ENCODE assay signal across 8 mouse cellular contexts in the genomic region with DNA sequence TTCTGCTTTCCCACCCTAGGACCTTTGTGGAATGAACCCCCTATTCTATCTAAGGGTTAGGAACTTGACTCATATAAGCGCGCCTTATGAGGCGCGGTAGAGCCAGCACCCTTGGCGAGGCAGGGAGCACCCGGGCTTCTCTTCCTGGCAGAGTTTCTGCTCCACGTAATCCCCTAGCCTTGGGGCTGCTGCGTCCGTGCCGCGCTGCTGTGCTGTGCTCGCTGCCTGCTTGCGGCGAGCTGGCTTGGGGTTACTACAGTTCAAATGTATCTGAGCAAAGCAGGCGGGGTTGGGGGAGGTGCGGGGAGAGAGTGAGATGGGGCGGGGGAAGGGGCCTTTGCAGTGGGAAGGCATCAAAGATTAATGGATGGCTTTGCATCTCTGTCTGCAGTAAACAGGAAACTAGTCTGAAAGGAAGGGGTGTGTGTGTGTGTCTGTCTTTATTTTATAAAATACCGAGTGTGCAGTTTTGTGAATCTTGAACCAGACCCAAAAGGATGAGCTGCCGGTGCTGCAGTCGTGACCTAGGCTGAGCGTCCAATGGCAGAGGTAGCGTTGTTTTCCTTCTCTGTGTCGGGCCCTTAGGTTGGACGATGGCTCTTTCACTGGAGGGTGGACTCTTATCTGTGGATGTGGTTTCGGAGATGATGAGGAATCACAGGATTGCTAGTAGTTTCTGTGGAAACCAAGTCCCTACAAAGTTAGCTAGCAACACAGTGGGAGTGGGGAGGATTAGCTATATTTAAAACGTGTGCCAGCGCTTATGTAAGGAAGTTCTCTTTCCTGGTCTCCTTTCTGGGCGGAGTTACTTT. TPM values are rescaled to one million over a fixed set of nuclear protein-coding genes. Genes with fewer than 3 reads are reported as not detected.
A peak's percentile ranks its signal among the peaks of the same experiment; 100 is the strongest.
DNase-seq lines count a peak whose midpoint lies in the region; ATAC-seq lines count a peak whose summit lies in the region.

No protein-coding gene starts in this region.

- WGBS in hindbrain, embryonic 14.5 days = under 1% methylated on average over 28 of the region's 28 CpGs

- H3K9me3 ChIP-seq in hindbrain, embryonic 14.5 days (ENCODE audit: control insufficient read depth, low read length) = no peaks in the 10 kb centered on the region

- peak; percentile 83 for ATAC-seq in hindbrain, embryonic 14.5 days (ENCODE audit: low FRiP score)

- peaks cover 8% of the 10 kb centered on the region for H3K36me3 ChIP-seq in hindbrain, embryonic 14.5 days (replicated peaks; ENCODE audit: control insufficient read depth, insufficient read depth)

- H3K4me1 ChIP-seq in hindbrain, embryonic 14.5 days (replicated peaks; ENCODE audit: control insufficient read depth, insufficient read depth, low read length) = peaks cover 31% of the 10 kb centered on the region

- peak; percentile 83 for DNase-seq in NIH3T3 (ENCODE audit: low read depth)
- DNase-seq in cerebellum, postnatal 25 days = peak; percentile 82 to 86
- DNase-seq in frontal cortex, postnatal 25 days (ENCODE audit: low spot score in 2 of 2) = peak; percentile 32 to 37
- peak; percentile 74 for DNase-seq in hindbrain, embryonic 14.5 days (ENCODE audit: low spot score)
- DNase-seq in left cerebral cortex, adult 11 months (ENCODE audit: low spot score) = peak; percentile 51
- DNase-seq in lung, postnatal 36 days = peak; percentile 81
- DNase-seq in retina, postnatal 1 day = peak; percentile 93
- DNase-seq in thymus, postnatal 4 days = peak; percentile 91

- no peaks in the 10 kb centered on the region for H3K27me3 ChIP-seq in hindbrain, embryonic 14.5 days (ENCODE audit: control insufficient read depth, insufficient read depth, low read length)

- peak overlapping the region; percentile 97 for H3K27ac ChIP-seq in hindbrain, embryonic 14.5 days

- peak overlapping the region; percentile 72 for H3K4me2 ChIP-seq in hindbrain, embryonic 14.5 days (replicated peaks)

- H3K4me3 ChIP-seq in hindbrain, embryonic 14.5 days (replicated peaks; ENCODE audit: low read length) = peak overlapping the region; percentile 99

- H3K9ac ChIP-seq in hindbrain, embryonic 14.5 days = peak overlapping the region; percentile 98

RNA-seq across cellular contexts. Expression of gene Rnf145, which starts 1.4 kb away (rescaled TPM):
- 134 and 141 TPM in 2 replicates for polyA plus RNA-seq in hindbrain, embryonic 14.5 days (2014; fragmentation: Nextera tagmentation; extraction: Ambion mirVana)

RNA-seq across cellular contexts. Expression of gene Ublcp1, which starts 49.9 kb away (rescaled TPM):
- 62.1 and 65.9 TPM in 2 replicates for polyA plus RNA-seq in hindbrain, embryonic 14.5 days (2014; fragmentation: Nextera tagmentation; extraction: Ambion mirVana)

Comparison
In these comparisons a context has a peak if more than half of its experiments do, and no peak if none do; other contexts are left out.
1. Peak in every context shown above with its lines: DNase-seq, ATAC-seq, H3K4me3 ChIP-seq and H3K27ac ChIP-seq.
2. DNase-seq: peak in every context shown above with its lines; median percentile 93 in retina, postnatal 1 day; 91 in thymus, postnatal 4 days; 84 in cerebellum, postnatal 25 days; 83 in NIH3T3; 81 in lung, postnatal 36 days; 74 in hindbrain, embryonic 14.5 days; 51 in left cerebral cortex, adult 11 months; 34 in frontal cortex, postnatal 25 days.